Comparison of ENCODE assay signal across 12 mouse cellular contexts in the genomic region with DNA sequence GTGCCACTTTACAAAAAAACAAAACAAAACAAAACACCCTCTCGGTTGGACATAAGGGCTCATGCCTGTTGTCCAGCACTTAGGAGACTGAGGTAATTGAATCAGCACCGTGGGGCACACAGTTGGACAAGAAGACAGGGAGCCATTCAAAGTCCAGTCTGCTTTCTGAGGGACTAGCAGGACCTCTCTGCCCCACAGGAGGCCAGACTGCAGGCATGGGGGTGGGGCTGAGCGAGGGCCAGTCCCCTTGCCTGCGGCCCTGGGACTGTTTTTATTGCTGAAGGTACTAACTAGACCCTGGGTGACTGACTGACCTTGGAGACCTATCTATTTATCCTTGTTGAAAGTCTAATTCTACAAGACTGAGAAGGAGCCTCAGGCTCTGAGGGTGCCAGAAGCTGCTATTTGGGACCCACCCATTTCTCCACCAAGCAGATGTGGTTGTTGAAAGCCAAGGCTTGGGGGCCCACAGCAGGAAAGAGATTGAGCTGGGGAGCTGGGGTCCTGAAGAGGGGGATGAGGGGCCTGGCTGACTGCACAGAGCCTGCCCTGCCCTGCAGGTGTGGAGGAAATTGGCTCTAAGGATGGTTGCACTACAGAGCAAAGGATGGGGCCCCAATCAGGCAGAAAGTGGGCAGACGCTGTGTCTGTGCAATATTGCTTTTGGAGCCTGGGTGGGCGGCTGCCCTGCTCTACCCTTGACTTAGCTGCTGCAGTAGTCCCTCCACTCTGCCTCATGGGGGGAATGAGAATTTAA.
DNase-seq lines count a peak whose midpoint lies in the region; ATAC-seq and TF ChIP-seq lines count a peak whose summit lies in the region.
"Had no signal": no experiment of that assay in that cellular context is flagged by ENCODE, and none has a peak within 500 bp of the region (broad histone marks: within the 10 kb centered on the region; RNA-seq: fewer than 3 reads in every experiment).

No protein-coding gene starts in this region.

- 24% methylated on average over 6 of the region's 6 CpGs for WGBS in intestine, embryonic 16.5 days
- 17% methylated on average over 6 of the region's 6 CpGs for WGBS in limb, embryonic 12.5 days

- peak overlapping the region; percentile 84 for H3K27ac ChIP-seq in layer of hippocampus, adult 2 months
- peak overlapping the region; percentile 80 for H3K27ac ChIP-seq in ES-Bruce4 (ENCODE audit: insufficient read depth, low read length)
- H3K27ac ChIP-seq in intestine, embryonic 16.5 days (ENCODE audit: low read length): no peak overlapping the region
- peak overlapping the region; percentile 62 for H3K27ac ChIP-seq in limb, embryonic 12.5 days
- H3K27ac ChIP-seq: heart, embryonic 13.5 days; liver, embryonic 15.5 days; midbrain, embryonic 13.5 days had no signal

- TF ChIP-seq CTCF in layer of hippocampus, adult 2 months (conservative IDR thresholded peaks at IDR 0.05): no peak
- TF ChIP-seq CTCF in ES-Bruce4 (IDR thresholded peaks at IDR 0.05; ENCODE audit: low read depth, low read length): no peak

- H3K4me1 ChIP-seq in ES-Bruce4 (ENCODE audit: control insufficient read depth, insufficient read depth, low read length): peaks cover 5% of the 10 kb centered on the region
- H3K4me1 ChIP-seq in intestine, embryonic 16.5 days (ENCODE audit: control insufficient read depth, insufficient read depth, low read length): peaks cover 8% of the 10 kb centered on the region
- peaks cover 41% of the 10 kb centered on the region for H3K4me1 ChIP-seq in limb, embryonic 12.5 days (replicated peaks)

- TF ChIP-seq POLR2A in ES-Bruce4 (IDR thresholded peaks at IDR 0.05; ENCODE audit: insufficient read depth, low read length): no peak

- H3K9ac ChIP-seq in ES-Bruce4 (ENCODE audit: low read depth, poor library complexity, severe bottlenecking): 0 out of 2 replicates have a peak overlapping the region, but pooled peaks have one; percentile 7
- H3K9ac ChIP-seq in intestine, embryonic 16.5 days (ENCODE audit: low read depth, low read length): no peak overlapping the region
- H3K9ac ChIP-seq in limb, embryonic 12.5 days (replicated peaks): no peak overlapping the region
- H3K9ac ChIP-seq: heart, embryonic 13.5 days; liver, embryonic 15.5 days; midbrain, embryonic 13.5 days had no signal

- peak; percentile 79 for TF ChIP-seq EP300 in ES-Bruce4 (IDR thresholded peaks at IDR 0.05; ENCODE audit: insufficient read depth, low read depth, low read length)

- no peaks in the 10 kb centered on the region for H3K9me3 ChIP-seq in ES-Bruce4 (replicated peaks; ENCODE audit: control insufficient read depth, insufficient read depth, low read length, poor library complexity, severe bottlenecking)
- H3K9me3 ChIP-seq in intestine, embryonic 16.5 days (ENCODE audit: control insufficient read depth, low read length): no peaks in the 10 kb centered on the region
- no peaks in the 10 kb centered on the region for H3K9me3 ChIP-seq in limb, embryonic 12.5 days
- H3K9me3 ChIP-seq: heart, embryonic 13.5 days; liver, embryonic 15.5 days; midbrain, embryonic 13.5 days had no signal

- no peaks in the 10 kb centered on the region for H3K27me3 ChIP-seq in ES-Bruce4 (ENCODE audit: control insufficient read depth, insufficient read depth, low read length, poor library complexity, severe bottlenecking)
- H3K27me3 ChIP-seq in intestine, embryonic 16.5 days (replicated peaks; ENCODE audit: control insufficient read depth, insufficient read depth, low read length): no peaks in the 10 kb centered on the region
- no peaks in the 10 kb centered on the region for H3K27me3 ChIP-seq in limb, embryonic 12.5 days
- H3K27me3 ChIP-seq: liver, embryonic 15.5 days; midbrain, embryonic 13.5 days had no signal

- no peak overlapping the region for H3K4me3 ChIP-seq in layer of hippocampus, adult 2 months
- H3K4me3 ChIP-seq in ES-Bruce4 (ENCODE audit: low read depth, low read length): no peak overlapping the region
- H3K4me3 ChIP-seq in intestine, embryonic 16.5 days (ENCODE audit: low read length): no peak overlapping the region
- no peak overlapping the region for H3K4me3 ChIP-seq in limb, embryonic 12.5 days (replicated peaks)
- H3K4me3 ChIP-seq: heart, embryonic 13.5 days; liver, embryonic 15.5 days; midbrain, embryonic 13.5 days had no signal

- H3K4me2 ChIP-seq in intestine, embryonic 16.5 days (ENCODE audit: low read depth, low read length): no peak overlapping the region
- H3K4me2 ChIP-seq in limb, embryonic 12.5 days: no peak overlapping the region
- H3K4me2 ChIP-seq: heart, embryonic 13.5 days; liver, embryonic 15.5 days; midbrain, embryonic 13.5 days had no signal

- ATAC-seq in intestine, embryonic 16.5 days: peak; percentile 70
- ATAC-seq in limb, embryonic 12.5 days (ENCODE audit: insufficient number of reproducible peaks, insufficient read depth, low FRiP score, low TSS enrichment, low read depth): no peak
- no peak for ATAC-seq in megakaryocyte progenitor cell, adult 5-6 weeks (replicated peaks; ENCODE audit: poor library complexity)
- ATAC-seq: midbrain, embryonic 13.5 days had no signal

- no peaks in the 10 kb centered on the region for H3K36me3 ChIP-seq in ES-Bruce4 (ENCODE audit: control insufficient read depth, insufficient read depth, low read length, poor library complexity, severe bottlenecking)
- no peaks in the 10 kb centered on the region for H3K36me3 ChIP-seq in intestine, embryonic 16.5 days (ENCODE audit: control insufficient read depth, insufficient read depth, low read length)
- no peaks in the 10 kb centered on the region for H3K36me3 ChIP-seq in limb, embryonic 12.5 days
- H3K36me3 ChIP-seq: heart, embryonic 13.5 days; liver, embryonic 15.5 days; midbrain, embryonic 13.5 days had no signal

- no peak for DNase-seq in layer of hippocampus, adult 2 months (ENCODE audit: low spot score in 2 of 2)
- no peak for DNase-seq in layer of hippocampus, adult 9-11 months
- DNase-seq in right cerebral cortex, postnatal 25 days: no peak
- no peak for DNase-seq in c-Kit-positive CD71-positive TER-119-positive erythroid progenitor cells, embryonic 14.5 days (ENCODE audit: low spot score)
- DNase-seq: cerebellum, adult 11-12 months had no signal
